Mouse (Mus musculus): ENCODE measurements around the gene Elac2.

The Elac2 gene

GRCm38 (mm10) chr11:65022771-65023170 lies 43.9 kb downstream of the Elac2 start:
- no peak for DNase-seq (ENCODE audit: low read depth)

GRCm38 (mm10) chr11:65028049-65028448 lies 49.2 kb downstream of the Elac2 start:
- DNase-seq (ENCODE audit: low read depth): no peak

DNA sequence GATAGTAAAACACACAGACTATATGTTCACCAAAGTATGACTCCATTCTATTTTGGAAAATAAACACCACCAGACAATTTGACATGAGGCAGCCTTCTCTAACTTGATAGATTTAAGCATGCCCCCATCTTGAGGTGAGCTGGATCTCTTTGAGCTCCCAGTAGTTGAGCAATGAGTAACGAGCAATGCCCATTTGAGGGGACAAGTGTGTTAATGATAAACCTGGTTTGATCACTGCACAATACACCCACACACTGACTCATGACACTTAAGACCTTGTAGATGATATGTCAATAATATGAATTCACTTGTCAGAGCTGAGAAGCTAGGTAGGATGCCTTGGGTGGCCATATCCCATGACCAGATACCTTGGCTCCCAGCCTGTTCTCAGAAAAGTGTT lies 51.4 kb downstream of the Elac2 start:
- no peak for DNase-seq (ENCODE audit: low read depth)

- DNase-seq (ENCODE audit: low read depth): no peak
These were observed 53.4 kb downstream of the Elac2 start for GRCm38 (mm10) chr11:65032221-65032620.

GRCm38 (mm10) chr11:65038996-65039395 lies 60.2 kb downstream of the Elac2 start:
- DNase-seq (ENCODE audit: low read depth): no peak

DNA sequence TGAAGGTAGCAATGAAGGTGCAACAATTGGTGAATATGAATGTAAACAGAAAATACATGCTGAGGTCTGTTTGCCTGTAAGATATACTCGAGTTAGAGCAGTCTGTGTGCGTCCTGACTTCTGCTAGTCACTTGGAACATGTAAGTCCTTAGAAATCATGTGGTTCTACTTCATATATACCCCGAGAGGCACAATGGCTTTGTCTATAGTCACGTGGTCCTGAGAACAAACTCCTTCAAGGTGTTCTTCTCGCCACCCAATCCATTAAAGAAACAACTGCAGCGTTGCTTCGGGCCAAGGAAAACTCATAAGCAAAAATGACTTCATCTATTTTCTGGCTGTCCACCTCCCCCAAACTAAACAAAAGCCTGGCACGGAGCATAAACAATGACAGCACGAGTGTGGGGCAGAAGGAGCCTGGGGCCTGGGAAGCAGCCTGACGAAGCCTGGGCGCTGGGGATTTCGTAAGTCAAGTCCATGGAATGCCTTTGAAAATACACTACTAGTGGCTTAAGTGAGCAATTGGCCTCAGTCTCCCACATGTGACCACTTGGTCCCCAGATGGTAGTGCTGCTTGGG lies 60.8 kb downstream of the Elac2 start:
- DNase-seq (ENCODE audit: low read depth): no peak

GRCm38 (mm10) chr11:65040556-65040955 lies 61.7 kb downstream of the Elac2 start:
- no peak for DNase-seq (ENCODE audit: low read depth)

- no peak for DNase-seq (ENCODE audit: low read depth)
These were observed 70.3 kb downstream of the Elac2 start for GRCm38 (mm10) chr11:65049090-65049489.

DNA sequence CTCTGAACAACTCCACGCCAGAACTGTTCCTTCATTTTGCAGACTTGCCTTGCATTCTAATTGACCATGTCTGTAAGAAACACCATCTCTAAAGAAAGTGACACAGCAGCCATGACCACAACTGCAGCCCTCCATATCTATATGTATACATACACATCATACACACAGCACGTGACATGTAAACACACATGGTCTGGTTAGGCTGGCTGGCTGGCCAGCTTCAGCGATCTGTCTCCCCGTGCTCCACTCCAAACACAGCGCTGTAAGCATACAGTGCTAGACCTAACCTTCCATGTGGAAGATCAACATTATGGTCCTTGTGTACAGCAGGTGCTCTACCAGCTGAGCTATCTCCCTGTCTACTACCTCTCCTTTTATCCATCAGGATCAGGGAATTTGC lies 72.0 kb downstream of the Elac2 start:
- DNase-seq (ENCODE audit: low read depth): no peak

Measured in c-Kit-positive CD71-negative TER-119-negative erythroid progenitor cells, embryonic 14.5 days (primary cell).